Mouse (Mus musculus) layer of hippocampus, adult 18-20 months (tissue): ENCODE results near the gene Gcnt1. TPM values are rescaled to one million over a fixed set of nuclear protein-coding genes. Genes with fewer than 3 reads are reported as not detected.

Experiments used
- DNase-seq, 2 experiments: peaks; one replicate each; pipeline ENCODE4 v3.0.0; 2022; ENCODE audit warnings: low spot score in 2 of 2
- long read RNA-seq: library from polyadenylated mRNA; stranded (forward); transcript quantifications from one replicate; pipeline ENCODE4 v2.0.0, GENCODE M21; 2021
- total RNA-seq, 2 experiments: library from RNA; stranded (reverse); gene quantifications; 2 replicates each; pipeline ENCODE4 v1.2.3; 2021

The Gcnt1 gene
- total RNA-seq: 1 to 10 TPM; 3.1 to 3.5 TPM
- long read RNA-seq, full-length matches to known transcripts: 2 of 2 reads
- long read RNA-seq, partial matches to known transcripts: 0 of 2 reads
- long read RNA-seq, other reads (novel, unspliced or antisense): 0 of 2 reads

- no peak for DNase-seq
Observed at GRCm38 (mm10) chr19:17372701-17373100, at the start of gene Gcnt1. Gcnt1 (minus strand) TSS chr19:17372844.

GRCm38 (mm10) chr19:17417855-17418254 lies 45.2 kb upstream of the Gcnt1 start:
- DNase-seq: no peak

GRCm38 (mm10) chr19:17412915-17413459 lies 40.3 kb upstream of the Gcnt1 start:
- DNase-seq: no peak

- no peak for DNase-seq
Observed at GRCm38 (mm10) chr19:17410465-17411065, 37.9 kb upstream of the Gcnt1 start.

GRCm38 (mm10) chr19:17409351-17409750 lies 36.7 kb upstream of the Gcnt1 start:
- DNase-seq: no peak

GRCm38 (mm10) chr19:17408591-17408990 lies 35.9 kb upstream of the Gcnt1 start:
- DNase-seq: no peak

GRCm38 (mm10) chr19:17406823-17407222 lies 34.2 kb upstream of the Gcnt1 start:
- DNase-seq: no peak

GRCm38 (mm10) chr19:17403175-17403574 lies 30.5 kb upstream of the Gcnt1 start:
- DNase-seq: no peak

GRCm38 (mm10) chr19:17400571-17400970 lies 27.9 kb upstream of the Gcnt1 start:
- no peak for DNase-seq

GRCm38 (mm10) chr19:17399965-17400364 lies 27.3 kb upstream of the Gcnt1 start:
- DNase-seq: no peak

GRCm38 (mm10) chr19:17397922-17398321 lies 25.3 kb upstream of the Gcnt1 start:
- no peak for DNase-seq

GRCm38 (mm10) chr19:17396802-17397201 lies 24.2 kb upstream of the Gcnt1 start:
- no peak for DNase-seq

GRCm38 (mm10) chr19:17393841-17394591 lies 21.4 kb upstream of the Gcnt1 start, which contains the start of gene Rfk:
Rfk (plus strand) TSS chr19:17394043.
- DNase-seq: peak; percentile 84 to 92

- DNase-seq: no peak
Observed at GRCm38 (mm10) chr19:17392866-17393265, 20.2 kb upstream of the Gcnt1 start.

- peak in 1 of 2 experiments; percentile 52 for DNase-seq
Observed at GRCm38 (mm10) chr19:17388404-17388803, 15.8 kb upstream of the Gcnt1 start.

GRCm38 (mm10) chr19:17386424-17386823 lies 13.8 kb upstream of the Gcnt1 start:
- no peak for DNase-seq

GRCm38 (mm10) chr19:17385426-17385825 lies 12.8 kb upstream of the Gcnt1 start:
- DNase-seq: no peak

- no peak for DNase-seq
Observed at GRCm38 (mm10) chr19:17385022-17385421, 12.4 kb upstream of the Gcnt1 start.

GRCm38 (mm10) chr19:17382807-17383397 lies 10.3 kb upstream of the Gcnt1 start:
- no peak for DNase-seq

- DNase-seq: no peak
Observed at GRCm38 (mm10) chr19:17380549-17380948, 7.9 kb upstream of the Gcnt1 start.

- no peak for DNase-seq
Observed at GRCm38 (mm10) chr19:17378845-17379244, 6.2 kb upstream of the Gcnt1 start.

- DNase-seq: no peak
Observed at GRCm38 (mm10) chr19:17369581-17369980, 3.1 kb downstream of the Gcnt1 start.
